Mouse (Mus musculus): ENCODE data around the gene Txnl4b.

DNA sequence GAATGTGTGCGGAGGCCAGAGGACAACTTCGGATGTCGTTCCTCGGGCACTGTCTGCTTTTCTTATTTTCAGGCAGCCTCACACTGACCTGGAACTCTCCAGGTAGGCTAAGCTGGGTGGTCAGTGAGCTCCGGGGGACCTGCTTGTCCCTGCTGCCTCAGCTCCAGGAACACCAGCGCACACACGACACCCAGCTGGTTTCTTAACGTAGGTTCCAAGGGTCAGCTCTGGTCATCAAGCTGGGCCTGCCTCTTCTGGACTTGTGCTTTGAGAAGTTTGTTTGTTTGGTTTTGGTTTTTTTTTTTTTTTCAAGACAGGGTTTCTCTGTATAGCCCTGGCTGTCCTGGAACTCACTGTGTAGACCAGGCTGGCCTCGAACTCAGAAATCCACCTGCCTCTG, 25.2 kb downstream of the Txnl4b start:
- TF ChIP-seq ZNF384 (IDR thresholded peaks at IDR 0.05; ENCODE audit: low read depth, low read length) = no peak
- TF ChIP-seq CTCF (conservative IDR thresholded peaks at IDR 0.05 in 1 of 2, IDR thresholded peaks at IDR 0.05 in 1 of 2; ENCODE audit: low read depth in 2 of 2, low read length in 2 of 2) = no peak
- no peak for TF ChIP-seq HCFC1 (IDR thresholded peaks at IDR 0.05; ENCODE audit: low read depth, low read length)
- TF ChIP-seq UBTF (IDR thresholded peaks at IDR 0.05; ENCODE audit: low read depth, low read length) = no peak

All from CH12.LX (cell line).